Mouse (Mus musculus) mouse trophoblast stem cell (cell line): Measurements from ENCODE around the gene Lrba.

ENCODE experiments used
- in situ Hi-C, 2 experiments: fragments of 300-500 bp; cut with MseI, MboI; formaldehyde crosslinking; loops; 2 replicates in 1 of 2; 3 replicates in 1 of 2; pipeline ENCODE4 v1.15.1; 2025

The Lrba gene

GRCm38 (mm10) chr3:86677573-86678155 lies 453.2 kb downstream of the Lrba start:
- in situ Hi-C loops: no loop called here

- in situ Hi-C loops: no loop called here
Measured at GRCm38 (mm10) chr3:86687571-86688209, 463.2 kb downstream of the Lrba start.

GRCm38 (mm10) chr3:86688438-86688837 lies 464.0 kb downstream of the Lrba start:
- in situ Hi-C loops: no loop called here

- in situ Hi-C loops: no loop called here
Measured at GRCm38 (mm10) chr3:86689305-86689704, 464.8 kb downstream of the Lrba start.

- in situ Hi-C loops: no loop called here
Measured at GRCm38 (mm10) chr3:86692779-86693178, 468.3 kb downstream of the Lrba start.

- in situ Hi-C loops: no loop called here
Measured at GRCm38 (mm10) chr3:86693553-86693952, 469.1 kb downstream of the Lrba start.

GRCm38 (mm10) chr3:86698947-86699346 lies 474.5 kb downstream of the Lrba start:
- in situ Hi-C loops: no loop called here

- in situ Hi-C loops: no loop called here
Measured at GRCm38 (mm10) chr3:86701163-86701563, 476.7 kb downstream of the Lrba start.

GRCm38 (mm10) chr3:86709472-86709871 lies 485.0 kb downstream of the Lrba start:
- in situ Hi-C loops: no loop called here

GRCm38 (mm10) chr3:86711530-86711929 lies 487.1 kb downstream of the Lrba start:
- in situ Hi-C loops: no loop called here

GRCm38 (mm10) chr3:86712758-86713157 lies 488.3 kb downstream of the Lrba start:
- in situ Hi-C loops: no loop called here

GRCm38 (mm10) chr3:86714446-86714845 lies 490.0 kb downstream of the Lrba start:
- in situ Hi-C loops: no loop called here

GRCm38 (mm10) chr3:86723415-86724298 lies 499.2 kb downstream of the Lrba start:
- in situ Hi-C loops: no loop called here

- in situ Hi-C loops: no loop called here
Measured at GRCm38 (mm10) chr3:86725113-86725512, 500.6 kb downstream of the Lrba start.

- in situ Hi-C loops: no loop called here
Measured at GRCm38 (mm10) chr3:86738831-86739230, 514.4 kb downstream of the Lrba start.

GRCm38 (mm10) chr3:86739745-86740144 lies 515.3 kb downstream of the Lrba start:
- in situ Hi-C loops: no loop called here

- in situ Hi-C loops: no loop called here
Measured at GRCm38 (mm10) chr3:86745348-86745747, 520.9 kb downstream of the Lrba start.

- in situ Hi-C loops: no loop called here
Measured at GRCm38 (mm10) chr3:86745769-86746512, 521.5 kb downstream of the Lrba start.

GRCm38 (mm10) chr3:86750652-86751051 lies 526.2 kb downstream of the Lrba start:
- in situ Hi-C loops: no loop called here

GRCm38 (mm10) chr3:86754178-86754577 lies 529.7 kb downstream of the Lrba start:
- in situ Hi-C loops: no loop called here

GRCm38 (mm10) chr3:86754595-86755557 lies 530.4 kb downstream of the Lrba start:
- in situ Hi-C loops: no loop called here
